In genomic region chr1:93343504-93344047, GRCm38 (mm10) we compare ENCODE assay signal across 8 mouse cellular contexts. TPM values are rescaled to one million over a fixed set of nuclear protein-coding genes. Genes with fewer than 3 reads are reported as not detected.
DNase-seq lines count a peak whose midpoint lies in the region; ATAC-seq and TF ChIP-seq lines count a peak whose summit lies in the region.

No protein-coding gene starts in this region.

- no peak for TF ChIP-seq CTCF in Patski (IDR thresholded peaks at IDR 0.05)

- H3K9ac ChIP-seq in hindbrain, embryonic 12.5 days = peak overlapping the region; percentile 74

- POLR2A ChIA-PET in Patski (lab: Charles Lee) = no interaction called here

- H3K4me3 ChIP-seq in hindbrain, embryonic 12.5 days = peak overlapping the region; percentile 83

- peaks cover 20% of the 10 kb centered on the region for H3K4me1 ChIP-seq in hindbrain, embryonic 12.5 days

- no peaks in the 10 kb centered on the region for H3K9me3 ChIP-seq in hindbrain, embryonic 12.5 days (replicated peaks)

- DNase-seq in Patski (ENCODE audit: low read depth, low spot score) = peak; percentile 83
- DNase-seq in cerebellum, postnatal 10 days = peak; percentile 96 to 98
- peak; percentile 91 to 95 for DNase-seq in frontal cortex, postnatal 10 days (ENCODE audit: low spot score in 2 of 2)
- DNase-seq in layer of hippocampus, postnatal 14 days (ENCODE audit: low spot score in 2 of 2) = peak; percentile 93 to 98
- peak; percentile 97 for DNase-seq in lung, postnatal 25 days (ENCODE audit: low spot score)
- DNase-seq in retina, postnatal 7 days (ENCODE audit: low read depth, low spot score) = peak; percentile 95
- peak; percentile 82 for DNase-seq in urinary bladder, postnatal 10 days (ENCODE audit: low spot score)

- no peaks in the 10 kb centered on the region for H3K27me3 ChIP-seq in Patski
- no peaks in the 10 kb centered on the region for H3K27me3 ChIP-seq in hindbrain, embryonic 12.5 days

- H3K27ac ChIP-seq in hindbrain, embryonic 12.5 days = peak overlapping the region; percentile 71

- WGBS in hindbrain, embryonic 12.5 days = under 1% methylated on average over 39 of the region's 39 CpGs

- in situ Hi-C loops in Patski (cut with MboI; ENCODE audit: low pct_unique_long_range_greater_than_20kb) = no loop called here

- H3K4me2 ChIP-seq in hindbrain, embryonic 12.5 days (replicated peaks) = peak overlapping the region; percentile 85

- CTCF ChIA-PET in Patski (lab: Charles Lee) = interaction anchor here (0.7 to 2.3 kb wide), 5 partner anchors 9 to 215 kb away, joined by 3 to 11 read pairs (median 4); no protein-coding TSS in a partner anchor

- peak; percentile 97 for ATAC-seq in Patski
- peak; percentile 98 for ATAC-seq in hindbrain, embryonic 12.5 days (ENCODE audit: low FRiP score)

- peaks cover 16% of the 10 kb centered on the region; the same call in 1 of the 2 replicates for H3K36me3 ChIP-seq in hindbrain, embryonic 12.5 days

RNA-seq across cellular contexts. Expression of gene Pask, which starts 0.3 kb away (rescaled TPM):
- 12.0 TPM for polyA plus RNA-seq in Patski (2021)
- polyA plus RNA-seq in hindbrain, embryonic 12.5 days (2016; fragmentation: Nextera tagmentation; extraction: Ambion mirVana) = 15.2 and 15.9 TPM in 2 replicates
- total RNA-seq in layer of hippocampus, postnatal 14 days (2021) = 1 to 10 TPM; 5.2 to 6.7 TPM

RNA-seq across cellular contexts. Expression of gene Ppp1r7, which starts 0.9 kb away (rescaled TPM):
- 50.0 TPM for polyA plus RNA-seq in Patski (2021)
- polyA plus RNA-seq in hindbrain, embryonic 12.5 days (2016; fragmentation: Nextera tagmentation; extraction: Ambion mirVana) = 70.6 and 72.6 TPM in 2 replicates
- 10 to 100 TPM; 57.5 to 64.3 TPM for total RNA-seq in layer of hippocampus, postnatal 14 days (2021)

RNA-seq across cellular contexts. Expression of gene Ano7, which starts 30.2 kb away (rescaled TPM):
- not detected for polyA plus RNA-seq in Patski (2021)
- polyA plus RNA-seq in hindbrain, embryonic 12.5 days (2016; fragmentation: Nextera tagmentation; extraction: Ambion mirVana) = 0.09 and 0.40 TPM in 2 replicates
- under 1 TPM; 0.10 to 0.37 TPM for total RNA-seq in layer of hippocampus, postnatal 14 days (2021)

RNA-seq across cellular contexts. Expression of gene Mterf4, which starts 37.9 kb away (rescaled TPM):
- 34.8 TPM for polyA plus RNA-seq in Patski (2021)
- 34.9 and 37.2 TPM in 2 replicates for polyA plus RNA-seq in hindbrain, embryonic 12.5 days (2016; fragmentation: Nextera tagmentation; extraction: Ambion mirVana)
- total RNA-seq in layer of hippocampus, postnatal 14 days (2021) = 10 to 100 TPM; 20.6 to 23.4 TPM

Comparison
In these comparisons a context has a peak if more than half of its experiments do, and no peak if none do; other contexts are left out.
1. Peak in every context shown above with its lines: DNase-seq, ATAC-seq, H3K4me3 ChIP-seq and H3K27ac ChIP-seq.